Mouse (Mus musculus) bone marrow, adult 2 months (tissue): ENCODE results near the gene Cst8.

Experiments used
- CTCF ChIP-seq: fragments of 200-500 bp; IDR thresholded peaks from 2 replicates; pipeline ENCODE4 v1.5.1; 2011; ENCODE audit warnings: low read length, control low read depth; ENCODE audit not compliant: control insufficient read depth, insufficient read depth
- POLR2A ChIP-seq: fragments of 200-500 bp; IDR thresholded peaks from 2 replicates; pipeline ENCODE4 v1.6.1; 2011; ENCODE audit warnings: low read depth, mild to moderate bottlenecking, control low read depth, low read length, borderline replicate concordance; ENCODE audit not compliant: control insufficient read depth

GRCm38 (mm10) chr2:148781709-148782108, 16.9 kb upstream of the Cst8 start, which contains the start of gene 8030411F24Rik:
- no peak for TF ChIP-seq CTCF
- TF ChIP-seq POLR2A = no peak
